In genomic region chr6:93924568-93924967, GRCm38 (mm10) we compare ENCODE assay signal across 23 mouse cellular contexts.
DNase-seq lines count a peak whose midpoint lies in the region; ATAC-seq and TF ChIP-seq lines count a peak whose summit lies in the region.
"Had no signal": no experiment of that assay in that cellular context is flagged by ENCODE, and none has a peak within 500 bp of the region (broad histone marks: within the 10 kb centered on the region; RNA-seq: fewer than 3 reads in every experiment).

No protein-coding gene starts in this region.

- no peaks in the 10 kb centered on the region for H3K27me3 ChIP-seq in forebrain, embryonic 10.5 days (ENCODE audit: poor library complexity, severe bottlenecking)
- H3K27me3 ChIP-seq in forebrain, embryonic 11.5 days (ENCODE audit: control insufficient read depth, insufficient read depth, low read length), result no peaks in the 10 kb centered on the region
- no peaks in the 10 kb centered on the region for H3K27me3 ChIP-seq in myocyte (ENCODE audit: control insufficient read depth, insufficient read depth, insufficient read length)
- no peaks in the 10 kb centered on the region for H3K27me3 ChIP-seq in liver, postnatal 0 days (ENCODE audit: insufficient read depth, low read length)
- H3K27me3 ChIP-seq: embryonic facial prominence, embryonic 13.5 days; embryonic facial prominence, embryonic 15.5 days; forebrain, embryonic 13.5 days; forebrain, embryonic 15.5 days; Patski had no signal

- DNase-seq in forebrain, embryonic 10.5 days (ENCODE audit: extremely low spot score, low spot score), result no peak
- no peak for DNase-seq in forebrain, embryonic 11.5 days (ENCODE audit: low spot score)
- peak; percentile 60 for DNase-seq in 3T3-L1 (ENCODE audit: low read depth, low spot score)
- peak; percentile 61 for DNase-seq in NIH3T3 (ENCODE audit: low read depth)
- no peak for DNase-seq in liver, postnatal 0 days
- DNase-seq in cerebellum, adult 8-10 months, result no peak
- DNase-seq: adrenal gland, adult 8-10 months; adrenal gland, postnatal 14 days; adrenal gland, postnatal 36 days; cerebellum, adult 11-12 months; cerebellum, adult 2 months; cerebellum, adult 9-11 months; cerebellum, postnatal 14 days; cerebellum, postnatal 36 days; embryo, embryonic 11 days; forebrain, postnatal 0 days had no signal

- H3K9ac ChIP-seq in forebrain, embryonic 11.5 days (ENCODE audit: low read length), result no peak overlapping the region
- H3K9ac ChIP-seq in liver, postnatal 0 days (replicated peaks), result no peak overlapping the region
- H3K9ac ChIP-seq: embryonic facial prominence, embryonic 13.5 days; embryonic facial prominence, embryonic 15.5 days; forebrain, embryonic 13.5 days; forebrain, embryonic 15.5 days; forebrain, postnatal 0 days had no signal

- H3ac ChIP-seq in myocyte (ENCODE audit: control insufficient read depth, insufficient read length), result no peak overlapping the region

- no peak overlapping the region for H3K4me2 ChIP-seq in forebrain, embryonic 11.5 days (ENCODE audit: low read depth, low read length, severe bottlenecking)
- peak overlapping the region; percentile 8 for H3K4me2 ChIP-seq in myocyte (ENCODE audit: low read depth)
- no peak overlapping the region for H3K4me2 ChIP-seq in liver, postnatal 0 days (ENCODE audit: low read depth, low read length)
- H3K4me2 ChIP-seq: embryonic facial prominence, embryonic 13.5 days; embryonic facial prominence, embryonic 15.5 days; forebrain, embryonic 13.5 days; forebrain, embryonic 15.5 days had no signal

- H3K4me3 ChIP-seq in forebrain, embryonic 10.5 days, result no peak overlapping the region
- H3K4me3 ChIP-seq in forebrain, embryonic 11.5 days (ENCODE audit: low read depth, low read length), result no peak overlapping the region
- H3K4me3 ChIP-seq in myocyte, result no peak overlapping the region
- H3K4me3 ChIP-seq in liver, postnatal 0 days (ENCODE audit: low read depth, low read length), result no peak overlapping the region
- H3K4me3 ChIP-seq: embryonic facial prominence, embryonic 13.5 days; embryonic facial prominence, embryonic 15.5 days; forebrain, embryonic 13.5 days; forebrain, embryonic 15.5 days had no signal

- 93% methylated on average over 2 of the region's 2 CpGs for WGBS in forebrain, embryonic 10.5 days
- WGBS in forebrain, embryonic 11.5 days, result 90% methylated on average over 2 of the region's 2 CpGs
- 83% methylated on average over 2 of the region's 2 CpGs for WGBS in liver, postnatal 0 days (ENCODE audit: insufficient replicate concordance)

- H3K79me2 ChIP-seq in myocyte (ENCODE audit: control insufficient read depth, insufficient read depth), result no peaks in the 10 kb centered on the region

- no peak for TF ChIP-seq CTCF in liver, postnatal 0 days (IDR thresholded peaks at IDR 0.05; ENCODE audit: low read depth)

- 0 out of 2 replicates have a peak overlapping the region, but pooled peaks have one; percentile 52 for H3K27ac ChIP-seq in forebrain, embryonic 10.5 days
- H3K27ac ChIP-seq in forebrain, embryonic 11.5 days (ENCODE audit: low read depth, low read length), result no peak overlapping the region
- H3K27ac ChIP-seq in liver, postnatal 0 days (ENCODE audit: low read depth), result no peak overlapping the region
- H3K27ac ChIP-seq: embryonic facial prominence, embryonic 13.5 days; embryonic facial prominence, embryonic 15.5 days; forebrain, embryonic 13.5 days; forebrain, embryonic 15.5 days had no signal

- TF ChIP-seq EP300 in liver, postnatal 0 days (IDR thresholded peaks at IDR 0.05; ENCODE audit: low read depth), result no peak

- TF ChIP-seq POLR2A in myocyte (IDR thresholded peaks at IDR 0.05; ENCODE audit: insufficient read length, low read depth), result no peak

- H3K4me1 ChIP-seq in forebrain, embryonic 10.5 days, result peaks cover 20% of the 10 kb centered on the region
- peaks cover 6% of the 10 kb centered on the region; the same call in 1 of the 2 replicates for H3K4me1 ChIP-seq in forebrain, embryonic 11.5 days (replicated peaks; ENCODE audit: control insufficient read depth, insufficient read depth, low read length)
- no peaks in the 10 kb centered on the region for H3K4me1 ChIP-seq in liver, postnatal 0 days (ENCODE audit: insufficient read depth)

- no peaks in the 10 kb centered on the region for H3K9me3 ChIP-seq in forebrain, embryonic 10.5 days
- H3K9me3 ChIP-seq in forebrain, embryonic 11.5 days (ENCODE audit: control insufficient read depth, low read length), result no peaks in the 10 kb centered on the region
- H3K9me3 ChIP-seq in liver, postnatal 0 days (ENCODE audit: low read length), result no peaks in the 10 kb centered on the region
- H3K9me3 ChIP-seq: embryonic facial prominence, embryonic 13.5 days; embryonic facial prominence, embryonic 15.5 days; forebrain, embryonic 13.5 days; forebrain, embryonic 15.5 days had no signal

- no peaks in the 10 kb centered on the region for H3K36me3 ChIP-seq in forebrain, embryonic 10.5 days (replicated peaks)
- H3K36me3 ChIP-seq in forebrain, embryonic 11.5 days (ENCODE audit: control insufficient read depth, insufficient read depth, low read length), result no peaks in the 10 kb centered on the region
- H3K36me3 ChIP-seq in myocyte (ENCODE audit: control insufficient read depth, insufficient read depth), result no peaks in the 10 kb centered on the region
- H3K36me3 ChIP-seq in liver, postnatal 0 days (replicated peaks; ENCODE audit: insufficient read depth, low read length), result no peaks in the 10 kb centered on the region
- H3K36me3 ChIP-seq: embryonic facial prominence, embryonic 13.5 days; embryonic facial prominence, embryonic 15.5 days; forebrain, embryonic 15.5 days had no signal

- ATAC-seq in forebrain, embryonic 11.5 days (replicated peaks; ENCODE audit: low FRiP score), result no peak
- no peak for ATAC-seq in liver, postnatal 0 days
- ATAC-seq: activated CD4-positive, CD25-positive, alpha-beta regulatory T cell, adult 4 months; forebrain, embryonic 13.5 days; forebrain, embryonic 15.5 days; forebrain, postnatal 0 days had no signal

TF ChIP-seq in myocyte, 11 proteins besides CTCF, POLR2A, EP300 and RAD21:
- peak; percentile 64; the same call in 1 of the 2 replicates for TF ChIP-seq CEBPB (IDR thresholded peaks at IDR 0.05; ENCODE audit: insufficient read depth, poor library complexity, severe bottlenecking)
- no peak for TF ChIP-seq SRF (IDR thresholded peaks at IDR 0.05; ENCODE audit: control insufficient read depth, insufficient read length, low read depth)
- TF ChIP-seq E2F4 (IDR thresholded peaks at IDR 0.05; ENCODE audit: insufficient read depth), result no peak
- TF ChIP-seq TCF3 (IDR thresholded peaks at IDR 0.05; ENCODE audit: insufficient read length, low read depth), result no peak
- no peak for TF ChIP-seq MYOD1 (IDR thresholded peaks at IDR 0.05; ENCODE audit: control insufficient read depth in 1 of 3, insufficient read length in 2 of 3, low read depth in 2 of 3)
- no peak for TF ChIP-seq POLR2AphosphoS2 (IDR thresholded peaks at IDR 0.05; ENCODE audit: insufficient read length, low read depth)
- no peak for TF ChIP-seq MYOG (IDR thresholded peaks at IDR 0.05; ENCODE audit: control insufficient read depth in 1 of 3, insufficient read depth in 1 of 3, insufficient read length in 2 of 3, low read depth in 2 of 3)
- TF ChIP-seq MAX (IDR thresholded peaks at IDR 0.05; ENCODE audit: low read depth), result no peak

Comparison
In these comparisons a context has a peak if more than half of its experiments do, and no peak if none do; other contexts are left out.
1. DNase-seq: peak in 3T3-L1 (single experiment) and NIH3T3 (single experiment); none in forebrain, embryonic 10.5 days (single experiment), forebrain, embryonic 11.5 days (single experiment), liver, postnatal 0 days (single experiment) and cerebellum, adult 8-10 months (single experiment).